Mouse (Mus musculus): ENCODE measurements at regions not wholly inside any gene's neighbourhood (a gene's known extent, or its start where the extent isn't known, plus 50 kb on each side); places are given as distances from the start of the nearest gene placed in this dataset.

GRCm38 (mm10) chr7:87110985-87111372 is 115.1 kb downstream of the Vmn2r79 start:
- TF ChIP-seq CTCF (IDR thresholded peaks at IDR 0.05; ENCODE audit: low read depth) = no peak
- no peak for TF ChIP-seq EP300 (IDR thresholded peaks at IDR 0.05; ENCODE audit: low read depth)
